Comparison of ENCODE assay signal across 29 mouse cellular contexts in genomic region chr5:65574876-65575275, GRCm38 (mm10). TPM values are rescaled to one million over a fixed set of nuclear protein-coding genes. Genes with fewer than 3 reads are reported as not detected.
A peak's percentile ranks its signal among the peaks of the same experiment; 100 is the strongest.
DNase-seq lines count a peak whose midpoint lies in the region; ATAC-seq and TF ChIP-seq lines count a peak whose summit lies in the region.
"Had no signal": no experiment of that assay in that cellular context is flagged by ENCODE, and none has a peak within 500 bp of the region (broad histone marks: within the 10 kb centered on the region; RNA-seq: fewer than 3 reads in every experiment).

No protein-coding gene starts in this region.

- no peak overlapping the region for H3K27ac ChIP-seq in embryonic facial prominence, embryonic 11.5 days (replicated peaks; ENCODE audit: low read depth, low read length)
- H3K27ac ChIP-seq in embryonic facial prominence, embryonic 10.5 days (replicated peaks): no peak overlapping the region
- 0 out of 2 replicates have a peak overlapping the region, but pooled peaks have one; percentile 10 for H3K27ac ChIP-seq in liver, adult 2 months (replicated peaks; ENCODE audit: insufficient read depth, low read depth, low read length)
- H3K27ac ChIP-seq in brown adipose tissue, adult 24 weeks (replicated peaks; ENCODE audit: low read depth, low read length): peak overlapping the region; percentile 68
- H3K27ac ChIP-seq: embryonic facial prominence, embryonic 12.5 days; liver, embryonic 13.5 days; midbrain, embryonic 12.5 days; neural tube, embryonic 12.5 days had no signal

- no peaks in the 10 kb centered on the region for H3K27me3 ChIP-seq in embryonic facial prominence, embryonic 11.5 days (ENCODE audit: control insufficient read depth, insufficient read depth, low read length)
- H3K27me3 ChIP-seq in embryonic facial prominence, embryonic 10.5 days (replicated peaks; ENCODE audit: low read depth, poor library complexity, severe bottlenecking): no peaks in the 10 kb centered on the region
- H3K27me3 ChIP-seq in liver, adult 2 months (ENCODE audit: control insufficient read depth, insufficient read depth, low read length): no peaks in the 10 kb centered on the region
- H3K27me3 ChIP-seq: embryonic facial prominence, embryonic 12.5 days; liver, embryonic 13.5 days; megakaryocyte, embryonic 14.5 days; midbrain, embryonic 12.5 days; neural tube, embryonic 12.5 days had no signal

- H3K79me2 ChIP-seq in liver, adult 2 months (ENCODE audit: control insufficient read depth, insufficient read depth, low read length): no peaks in the 10 kb centered on the region; the same call in 1 of the 2 replicates

- H3K4me2 ChIP-seq in embryonic facial prominence, embryonic 11.5 days (ENCODE audit: low read depth, low read length): no peak overlapping the region
- H3K4me2 ChIP-seq: embryonic facial prominence, embryonic 12.5 days; liver, embryonic 13.5 days; midbrain, embryonic 12.5 days; neural tube, embryonic 12.5 days had no signal

- no peak for TF ChIP-seq CTCF in liver, adult 2 months (IDR thresholded peaks at IDR 0.05; ENCODE audit: low read depth, low read length)

- H3K4me1 ChIP-seq in embryonic facial prominence, embryonic 11.5 days (ENCODE audit: control insufficient read depth, insufficient read depth, low read length): no peaks in the 10 kb centered on the region
- H3K4me1 ChIP-seq in embryonic facial prominence, embryonic 10.5 days: no peaks in the 10 kb centered on the region
- H3K4me1 ChIP-seq in liver, adult 2 months (ENCODE audit: control insufficient read depth, insufficient read depth, low read length): peaks cover 1% of the 10 kb centered on the region; the same call in 1 of the 2 replicates
- peaks cover 2% of the 10 kb centered on the region for H3K4me1 ChIP-seq in brown adipose tissue, adult 24 weeks (ENCODE audit: control insufficient read depth, insufficient read depth, insufficient read length, low read length)
- H3K4me1 ChIP-seq: embryonic facial prominence, embryonic 12.5 days; midbrain, embryonic 12.5 days; neural tube, embryonic 12.5 days had no signal

- DNase-seq in embryonic facial prominence, embryonic 11.5 days (ENCODE audit: low spot score): peak; percentile 41
- no peak for DNase-seq in embryonic facial prominence, embryonic 10.5 days (ENCODE audit: low spot score)
- peak; percentile 52 for DNase-seq in liver, adult 2 months (ENCODE audit: extremely low read depth, low read depth, low spot score)
- no peak for DNase-seq in liver
- DNase-seq in adrenal gland, postnatal 10 days: no peak
- no peak for DNase-seq in layer of hippocampus, adult 11-12 months (ENCODE audit: low spot score)
- DNase-seq: adrenal gland, postnatal 14 days; cerebellum, adult 8-10 months; cerebellum, postnatal 25 days; gastrocnemius, postnatal 10 days; kidney, adult 9 months; kidney, postnatal 10 days; layer of hippocampus, adult 9-11 months; liver, embryonic 13.5 days; lung, adult 18-20 months; lung, postnatal 4 days; right cerebral cortex, adult 18-20 months; right cerebral cortex, postnatal 4 days; thymus, postnatal 4 days had no signal

- H3K4me3 ChIP-seq in embryonic facial prominence, embryonic 11.5 days (ENCODE audit: low read depth, low read length): no peak overlapping the region
- H3K4me3 ChIP-seq in embryonic facial prominence, embryonic 10.5 days: no peak overlapping the region
- H3K4me3 ChIP-seq in liver, adult 2 months (ENCODE audit: insufficient read depth, low read depth, low read length): no peak overlapping the region
- H3K4me3 ChIP-seq in brown adipose tissue, adult 24 weeks (ENCODE audit: insufficient read depth, low read depth, low read length): no peak overlapping the region
- H3K4me3 ChIP-seq: embryonic facial prominence, embryonic 12.5 days; erythroblast, embryonic 14.5 days; liver, embryonic 13.5 days; megakaryocyte, embryonic 14.5 days; midbrain, embryonic 12.5 days; myocyte; neural tube, embryonic 12.5 days had no signal

- no peaks in the 10 kb centered on the region for H3K9me3 ChIP-seq in embryonic facial prominence, embryonic 11.5 days (replicated peaks; ENCODE audit: control insufficient read depth, low read length)
- no peaks in the 10 kb centered on the region for H3K9me3 ChIP-seq in embryonic facial prominence, embryonic 10.5 days
- H3K9me3 ChIP-seq: embryonic facial prominence, embryonic 12.5 days; liver, embryonic 13.5 days; megakaryocyte, embryonic 14.5 days; midbrain, embryonic 12.5 days; neural tube, embryonic 12.5 days had no signal

- no peak overlapping the region for H3K9ac ChIP-seq in embryonic facial prominence, embryonic 11.5 days (replicated peaks; ENCODE audit: low read length)
- H3K9ac ChIP-seq in liver, adult 2 months (ENCODE audit: low read depth, low read length): no peak overlapping the region
- H3K9ac ChIP-seq: embryonic facial prominence, embryonic 12.5 days; liver, embryonic 13.5 days; midbrain, embryonic 12.5 days; neural tube, embryonic 12.5 days had no signal

- TF ChIP-seq POLR2A in liver, adult 2 months (IDR thresholded peaks at IDR 0.05; ENCODE audit: extremely low read depth, insufficient read depth, low read length): no peak

- ATAC-seq in embryonic facial prominence, embryonic 11.5 days (replicated peaks; ENCODE audit: insufficient number of reproducible peaks, low FRiP score, low TSS enrichment, low read depth): no peak
- ATAC-seq: forebrain, embryonic 16.5 days; hindbrain, embryonic 16.5 days; lung, postnatal 0 days had no signal

- no peaks in the 10 kb centered on the region for H3K36me3 ChIP-seq in embryonic facial prominence, embryonic 11.5 days (replicated peaks; ENCODE audit: control insufficient read depth, insufficient read depth, low read depth, low read length)
- H3K36me3 ChIP-seq in embryonic facial prominence, embryonic 10.5 days (replicated peaks): peaks cover 57% of the 10 kb centered on the region
- peaks cover 10% of the 10 kb centered on the region; the same call in 1 of the 2 replicates for H3K36me3 ChIP-seq in liver, adult 2 months (ENCODE audit: control insufficient read depth, insufficient read depth, low read length)

- WGBS in embryonic facial prominence, embryonic 11.5 days: 82% methylated on average over 2 of the region's 2 CpGs
- 87% methylated on average over 2 of the region's 2 CpGs for WGBS in embryonic facial prominence, embryonic 10.5 days
- 71% methylated on average over 2 of the region's 2 CpGs for WGBS in liver, adult 2 months

RNA-seq across cellular contexts. Expression of gene Ube2k, which starts 37.8 kb away (rescaled TPM):
- polyA plus RNA-seq in embryonic facial prominence, embryonic 11.5 days (2014; fragmentation: Nextera tagmentation; extraction: Ambion mirVana): 164 and 170 TPM in 2 replicates
- polyA plus RNA-seq in embryonic facial prominence, embryonic 10.5 days (2016; fragmentation: Nextera tagmentation; extraction: Ambion mirVana): 214 and 216 TPM in 2 replicates
- total RNA-seq in liver, adult 2 months (2014; rRNA removed): 14.0 and 16.2 TPM in 2 replicates
- polyA plus RNA-seq in liver, adult 2 months (2012; rRNA removed): 19.0 and 20.7 TPM in 2 replicates
- polyA plus RNA-seq in brown adipose tissue, adult 24 weeks (2012; ENCODE audit: insufficient read depth, insufficient read length, missing spikeins): 168 and 188 TPM in 2 replicates
- total RNA-seq in adrenal gland, postnatal 10 days (2021): 10 to 100 TPM; 91.1 to 92.7 TPM

RNA-seq across cellular contexts. Expression of gene Smim14, which starts 37.9 kb away (rescaled TPM):
- 77.6 and 82.5 TPM in 2 replicates for polyA plus RNA-seq in embryonic facial prominence, embryonic 11.5 days (2014; fragmentation: Nextera tagmentation; extraction: Ambion mirVana)
- 56.0 and 69.3 TPM in 2 replicates for polyA plus RNA-seq in embryonic facial prominence, embryonic 10.5 days (2016; fragmentation: Nextera tagmentation; extraction: Ambion mirVana)
- total RNA-seq in liver, adult 2 months (2014; rRNA removed): 60.5 and 66.9 TPM in 2 replicates
- polyA plus RNA-seq in liver, adult 2 months (2012; rRNA removed): 66.6 and 72.3 TPM in 2 replicates
- 75.8 and 85.9 TPM in 2 replicates for polyA plus RNA-seq in brown adipose tissue, adult 24 weeks (2012; ENCODE audit: insufficient read depth, insufficient read length, missing spikeins)
- total RNA-seq in adrenal gland, postnatal 10 days (2021): 100 to 1,000 TPM; 115 to 117 TPM

Comparison
In these comparisons a context has a peak if more than half of its experiments do, and no peak if none do; other contexts are left out.
1. DNase-seq: peak in embryonic facial prominence, embryonic 11.5 days (single experiment) and liver, adult 2 months (single experiment); none in embryonic facial prominence, embryonic 10.5 days (single experiment), liver (single experiment), adrenal gland, postnatal 10 days (single experiment) and layer of hippocampus, adult 11-12 months (single experiment).
2. H3K27ac ChIP-seq: peak in liver, adult 2 months (single experiment) and brown adipose tissue, adult 24 weeks (single experiment); none in embryonic facial prominence, embryonic 11.5 days (single experiment) and embryonic facial prominence, embryonic 10.5 days (single experiment).